Mouse (Mus musculus) liver, embryonic 11.5 days (tissue): ENCODE results near the gene Wrb. TPM values are rescaled to one million over a fixed set of nuclear protein-coding genes. Genes with fewer than 3 reads are reported as not detected.

Source experiments
- ATAC-seq: fragments of 200-750 bp; cut with Nextera tagmentation; replicated peaks from 2 replicates; pipeline ENCODE4 v1.8.0; 2017; ENCODE audit warnings: moderate number of reproducible peaks, mild to moderate bottlenecking, moderate TSS enrichment, moderate library complexity; ENCODE audit not compliant: low FRiP score
- DNase-seq: peaks from one replicate; pipeline ENCODE4 v3.0.0-alpha.2; 2017; ENCODE audit warnings: low spot score
- H3K27ac ChIP-seq: fragments of 300-500 bp; sonication (generic); 2 replicates; pipeline ENCODE4 v1.5.1; 2014; ENCODE audit warnings: mild to moderate bottlenecking, low read depth, low read length, control low read depth
- H3K27me3 ChIP-seq: fragments of 300-500 bp; sonication (generic); replicated peaks from 2 replicates; pipeline ENCODE4 v1.6.1; 2014; ENCODE audit warnings: low read length, mixed read lengths; ENCODE audit not compliant: control insufficient read depth, insufficient read depth
- H3K36me3 ChIP-seq: fragments of 300-500 bp; sonication (generic); 2 replicates; pipeline ENCODE4 v1.6.1; 2014; ENCODE audit warnings: mild to moderate bottlenecking, low read length, moderate library complexity, mixed read lengths; ENCODE audit not compliant: control insufficient read depth, insufficient read depth
- H3K4me1 ChIP-seq: fragments of 300-500 bp; sonication (generic); replicated peaks from 2 replicates; pipeline ENCODE4 v1.6.1; 2014; ENCODE audit warnings: low read length, mixed read lengths; ENCODE audit not compliant: control insufficient read depth, insufficient read depth
- H3K4me2 ChIP-seq: fragments of 300-500 bp; sonication (generic); 2 replicates; pipeline ENCODE4 v1.6.1; 2014; ENCODE audit warnings: mild to moderate bottlenecking, control low read depth, moderate library complexity
- H3K4me3 ChIP-seq: fragments of 300-500 bp; sonication (generic); 2 replicates; pipeline ENCODE4 v1.5.1; 2014; ENCODE audit warnings: low read depth, low read length, control low read depth
- H3K9ac ChIP-seq: fragments of 300-500 bp; sonication (generic); 2 replicates; pipeline ENCODE4 v1.6.1; 2014; ENCODE audit warnings: low read depth, low read length, control low read depth
- H3K9me3 ChIP-seq: fragments of 300-500 bp; sonication (generic); 2 replicates; pipeline ENCODE4 v1.6.1; 2016; ENCODE audit warnings: low read length, inconsistent platforms, mixed read lengths; ENCODE audit not compliant: control insufficient read depth
- WGBS: fragments of 180-500 bp; shearing (Covaris S2); extraction: QIAGEN DNeasy Blood & Tissue Kit; methylation state at CpG from one replicate; pipeline ENCODE4 v1.1.7; 2014; 5-methylcytosine and 5-hydroxymethylcytosine counted together
- polyA plus RNA-seq: library from polyadenylated mRNA; unstranded; fragments of >200 nt; fragmentation: Nextera tagmentation; extraction: Ambion mirVana; gene quantifications from 2 replicates; pipeline ENCODE4 v1.2.1, GENCODE M21; 2014

Gene Wrb
- polyA plus RNA-seq, 1 experiment from 2014 or later = 48.3 TPM

- 86% methylated on average over 1 of the region's 1 CpGs for WGBS
Measured at GRCm38 (mm10) chr16:96160927-96161326, 15.7 kb downstream of the Wrb start.

DNA sequence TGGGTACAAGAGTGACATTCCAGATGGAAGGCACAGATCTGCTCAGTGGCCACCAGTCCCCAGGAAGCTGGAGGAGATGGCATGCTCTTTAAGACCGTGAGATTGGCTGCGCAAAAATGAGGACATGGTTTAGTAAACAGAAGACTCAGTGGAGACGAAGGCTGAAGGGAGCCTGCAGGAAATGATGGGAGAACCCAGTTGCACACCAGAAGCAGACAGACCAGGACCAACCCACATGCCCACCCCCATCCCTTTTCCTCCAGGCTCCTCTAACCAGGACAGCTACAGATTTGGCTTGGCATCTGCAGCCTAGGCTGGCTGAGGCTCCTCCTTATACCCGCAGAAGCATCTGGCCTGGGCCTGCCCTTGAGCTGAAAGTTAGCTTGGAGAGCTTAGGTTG is 16.1 kb downstream of the Wrb start:
- DNase-seq = no peak
- no peak overlapping the region for H3K27ac ChIP-seq
- no peaks in the 10 kb centered on the region for H3K36me3 ChIP-seq
- no peak overlapping the region for H3K4me2 ChIP-seq
- H3K27me3 ChIP-seq = no peaks in the 10 kb centered on the region
- WGBS = 88% methylated on average over 4 of the region's 4 CpGs
- H3K9me3 ChIP-seq = no peaks in the 10 kb centered on the region
- peaks cover 2% of the 10 kb centered on the region; the same call in 1 of the 2 replicates for H3K4me1 ChIP-seq
- no peak for ATAC-seq
- H3K4me3 ChIP-seq = no peak overlapping the region
- H3K9ac ChIP-seq = no peak overlapping the region

More at GRCm38 (mm10) chr16:96160927-96161326, 15.7 kb downstream of the Wrb start:
- Histone ChIP-seq H3K9ac (no peak overlapping the region), H3K36me3 (no peaks in the 10 kb centered on the region; the same call in 1 of the 2 replicates), H3K27ac (no peak overlapping the region), H3K9me3 (no peaks in the 10 kb centered on the region), H3K27me3 (no peaks in the 10 kb centered on the region), H3K4me1 (peaks cover 2% of the 10 kb centered on the region; the same call in 1 of the 2 replicates), H3K4me3 (no peak overlapping the region), H3K4me2 (no peak overlapping the region)
- ATAC-seq (no peak), DNase-seq (no peak)

GRCm38 (mm10) chr16:96165723-96166264 is 20.6 kb downstream of the Wrb start:
- ATAC-seq (no peak), DNase-seq (no peak)
- no peak overlapping the region for H3K9ac ChIP-seq
- no peaks in the 10 kb centered on the region for H3K9me3 ChIP-seq
- no peak overlapping the region for H3K4me3 ChIP-seq
- no peak overlapping the region for H3K4me2 ChIP-seq
- no peaks in the 10 kb centered on the region for H3K4me1 ChIP-seq
- no peaks in the 10 kb centered on the region for H3K27me3 ChIP-seq
- 82% methylated on average over 4 of the region's 4 CpGs for WGBS
- H3K36me3 ChIP-seq = no peaks in the 10 kb centered on the region
- H3K27ac ChIP-seq = no peak overlapping the region

GRCm38 (mm10) chr16:96168837-96169236 is 23.6 kb downstream of the Wrb start:
- Histone ChIP-seq H3K4me1 (no peaks in the 10 kb centered on the region), H3K9me3 (no peaks in the 10 kb centered on the region), H3K27ac (no peak overlapping the region), H3K4me2 (no peak overlapping the region), H3K36me3 (no peaks in the 10 kb centered on the region), H3K4me3 (no peak overlapping the region), H3K27me3 (no peaks in the 10 kb centered on the region), H3K9ac (no peak overlapping the region)
- no peak for ATAC-seq
- DNase-seq = no peak
- 68% methylated on average over 4 of the region's 4 CpGs for WGBS

GRCm38 (mm10) chr16:96173648-96174047 is 28.4 kb downstream of the Wrb start:
- no peak overlapping the region for H3K27ac ChIP-seq
- ATAC-seq (no peak), DNase-seq (no peak)
- H3K4me2 ChIP-seq = no peak overlapping the region
- H3K9ac ChIP-seq = no peak overlapping the region
- H3K27me3 ChIP-seq = no peaks in the 10 kb centered on the region
- no peaks in the 10 kb centered on the region for H3K36me3 ChIP-seq
- H3K4me1 ChIP-seq = no peaks in the 10 kb centered on the region
- H3K9me3 ChIP-seq = no peaks in the 10 kb centered on the region
- H3K4me3 ChIP-seq = no peak overlapping the region
- WGBS = 77% methylated on average over 8 of the region's 8 CpGs

DNA sequence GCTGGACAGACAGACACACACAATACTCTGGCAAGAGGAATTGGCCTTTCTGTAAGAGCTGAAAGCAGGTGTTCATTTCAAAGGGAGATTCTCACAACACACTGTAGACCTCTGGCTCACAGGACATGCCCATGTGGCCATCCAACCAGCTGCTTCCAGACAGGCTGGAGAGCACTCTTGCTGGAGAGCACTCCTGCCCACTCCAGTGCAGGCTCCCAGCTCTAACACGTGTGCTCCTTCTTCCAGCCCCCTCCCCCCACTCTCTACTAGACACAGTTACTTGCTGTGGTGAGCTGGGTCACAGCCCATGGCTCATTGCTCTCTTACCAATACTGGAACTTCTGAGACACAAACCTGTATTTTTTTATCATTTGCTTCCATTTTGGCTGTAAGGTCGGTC is 30.2 kb downstream of the Wrb start:
- H3K9me3 ChIP-seq = no peaks in the 10 kb centered on the region
- H3K4me1 ChIP-seq = no peaks in the 10 kb centered on the region
- no peaks in the 10 kb centered on the region for H3K27me3 ChIP-seq
- WGBS = 48% methylated on average over 2 of the region's 2 CpGs
- no peak overlapping the region for H3K27ac ChIP-seq
- no peak overlapping the region for H3K4me3 ChIP-seq
- DNase-seq (no peak), ATAC-seq (no peak)
- H3K4me2 ChIP-seq = no peak overlapping the region
- no peaks in the 10 kb centered on the region for H3K36me3 ChIP-seq
- H3K9ac ChIP-seq = no peak overlapping the region

DNA sequence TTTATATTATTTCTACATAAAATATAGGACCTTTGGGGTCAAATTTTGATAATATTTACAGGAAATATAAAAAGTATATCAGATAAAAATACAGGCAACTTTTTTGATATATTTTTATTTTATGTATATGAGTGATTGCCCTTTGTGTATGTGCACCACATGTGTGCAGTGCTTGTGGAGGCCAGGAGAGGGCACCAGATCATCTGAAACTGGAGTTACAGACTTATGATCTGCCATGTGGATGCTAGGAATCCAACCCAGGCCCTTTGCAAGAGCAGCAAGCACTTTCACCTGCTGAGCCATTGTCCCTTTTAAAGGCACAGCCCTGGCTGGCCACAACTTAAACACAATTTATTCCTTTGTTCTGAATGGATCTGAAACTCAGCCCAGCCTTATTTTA is 33.9 kb downstream of the Wrb start:
- Histone ChIP-seq H3K9me3 (no peaks in the 10 kb centered on the region), H3K36me3 (no peaks in the 10 kb centered on the region), H3K4me2 (no peak overlapping the region), H3K27me3 (no peaks in the 10 kb centered on the region), H3K9ac (no peak overlapping the region), H3K4me1 (no peaks in the 10 kb centered on the region), H3K27ac (no peak overlapping the region), H3K4me3 (no peak overlapping the region)
- no peak for ATAC-seq
- no peak for DNase-seq

GRCm38 (mm10) chr16:96187619-96188018 is 42.4 kb downstream of the Wrb start:
- WGBS = 80% methylated on average over 5 of the region's 5 CpGs
- DNase-seq (no peak), ATAC-seq (no peak)
- Histone ChIP-seq H3K27me3 (peaks cover 8% of the 10 kb centered on the region), H3K4me2 (no peak overlapping the region), H3K4me1 (0 out of 2 replicates have a peak, but pooled peaks cover 2% of the 10 kb centered on the region), H3K4me3 (no peak overlapping the region), H3K27ac (no peak overlapping the region), H3K36me3 (no peaks in the 10 kb centered on the region), H3K9me3 (no peaks in the 10 kb centered on the region), H3K9ac (no peak overlapping the region)
